Mouse (Mus musculus) v-Abl transformed pro-B cells (cell line): ENCODE data around the gene Il3.

Experiments used
- in situ Hi-C, 2 experiments: fragments of 400-800 bp; cut with MboI; formaldehyde crosslinking; loops; one replicate each; pipeline ENCODE4 v1.15.1; 2025; ENCODE audit not compliant: unreplicated experiment in 2 of 2

The Il3 gene

DNA sequence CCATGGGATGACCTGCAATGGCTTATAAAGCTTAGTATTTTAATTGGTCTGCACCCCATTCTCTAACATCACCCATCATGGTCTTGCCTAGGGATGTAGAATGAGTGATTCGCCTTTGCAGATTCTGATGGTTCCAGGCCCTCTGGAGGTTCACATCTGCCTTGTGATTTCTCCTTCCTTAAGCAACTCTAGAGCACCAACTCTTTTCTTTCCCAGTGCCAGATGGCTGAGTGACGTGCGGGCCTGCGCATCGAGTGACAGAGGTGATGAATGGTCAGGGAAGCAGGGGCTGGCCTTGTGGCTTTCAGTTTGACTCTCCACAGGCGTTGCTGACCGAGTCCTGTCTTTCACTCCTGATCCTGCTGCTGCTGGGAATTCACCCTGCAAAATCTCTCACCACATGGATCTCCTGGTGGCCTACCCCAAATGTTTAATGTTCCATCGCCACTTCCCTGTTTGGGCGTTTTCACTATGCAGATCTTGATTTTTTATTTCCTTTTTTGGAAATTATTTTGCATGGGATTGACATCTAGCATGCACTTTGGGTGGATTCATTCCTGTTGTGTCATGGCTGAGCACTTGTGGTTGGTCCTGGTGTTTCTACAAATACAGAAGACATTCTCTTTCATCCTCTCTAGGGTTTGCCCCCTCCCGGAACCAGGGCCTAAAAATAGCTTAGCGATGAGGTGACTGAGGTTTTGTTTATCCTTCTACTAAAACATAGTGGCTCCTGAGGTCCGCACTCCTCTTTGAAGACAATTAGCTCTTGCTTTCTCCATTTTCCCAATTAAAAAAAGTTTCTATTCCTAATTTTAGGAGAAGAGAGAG, 27.1 kb upstream of the Il3 start:
- in situ Hi-C loops = no loop called here

- in situ Hi-C loops = no loop called here
Observed at GRCm38 (mm10) chr11:54292163-54292562, 25.1 kb upstream of the Il3 start.

DNA sequence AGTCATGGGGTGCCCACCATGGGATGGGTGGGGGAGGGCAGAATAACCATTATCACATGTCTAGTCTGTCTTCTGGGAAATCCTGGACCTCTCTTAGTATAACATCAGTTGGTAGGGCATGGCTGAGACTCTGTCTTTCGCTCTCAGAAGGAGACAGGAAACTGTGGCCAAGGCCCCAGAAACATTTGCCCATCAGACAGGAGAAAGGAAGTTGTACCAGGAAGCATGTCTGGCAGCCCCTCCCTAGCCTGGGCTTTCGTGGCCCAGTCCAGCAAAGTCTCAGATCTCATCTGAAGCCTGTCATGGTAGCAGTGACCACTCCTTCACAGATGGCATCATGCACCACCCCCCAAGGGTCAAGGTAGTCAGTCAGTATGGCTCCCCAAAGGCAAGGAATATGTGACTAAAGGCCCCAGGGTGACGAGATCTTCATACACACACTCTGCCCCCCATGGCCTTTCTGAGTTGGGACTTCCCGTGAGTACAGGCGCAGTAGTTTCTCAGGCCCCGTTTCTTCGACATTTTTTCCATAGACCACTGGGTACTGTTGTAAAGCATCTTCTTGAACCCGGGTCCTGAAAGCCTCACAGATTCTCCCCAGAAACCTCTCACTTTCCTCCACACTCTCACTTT, 20.9 kb upstream of the Il3 start:
- in situ Hi-C loops = no loop called here

- in situ Hi-C loops = loop anchor here in 1 of 2 experiments (25.0 kb wide), 2 partner anchors 534 to 809 kb away; partner anchors contain the start of genes Gm10447, Gm9837 and Shroom1
Observed at GRCm38 (mm10) chr11:54271437-54271949, 4.4 kb upstream of the Il3 start.

GRCm38 (mm10) chr11:54269191-54269896, 2.3 kb upstream of the Il3 start:
- in situ Hi-C loops = loop anchor here in 1 of 2 experiments (25.0 kb wide), 2 partner anchors 532 to 807 kb away; partner anchors contain the start of genes Gm10447, Gm9837 and Shroom1

GRCm38 (mm10) chr11:54264542-54264941, 2.5 kb downstream of the Il3 start:
- in situ Hi-C loops = loop anchor here in 1 of 2 experiments (25.0 kb wide), 2 partner anchors 527 to 802 kb away; partner anchors contain the start of genes Gm10447, Gm9837 and Shroom1

- in situ Hi-C loops = loop anchor here in 1 of 2 experiments (25.0 kb wide), 2 partner anchors 526 to 801 kb away; partner anchors contain the start of genes Gm10447, Gm9837 and Shroom1
Observed at GRCm38 (mm10) chr11:54263405-54264031, 3.6 kb downstream of the Il3 start.

GRCm38 (mm10) chr11:54256624-54257376, 10.3 kb downstream of the Il3 start:
- in situ Hi-C loops = loop anchor here in 1 of 2 experiments (5.0 to 25.0 kb wide), 5 partner anchors 114 to 794 kb away; partner anchors contain the start of genes Gm10447, Gm9837 and Shroom1

- in situ Hi-C loops = loop anchor here in 1 of 2 experiments (25.0 kb wide), 2 partner anchors 517 to 792 kb away; partner anchors contain the start of genes Gm10447, Gm9837 and Shroom1
Observed at GRCm38 (mm10) chr11:54254114-54254513, 13.0 kb downstream of the Il3 start.

GRCm38 (mm10) chr11:54250575-54250974, 16.5 kb downstream of the Il3 start:
- in situ Hi-C loops = loop anchor here in 1 of 2 experiments (25.0 kb wide), 2 partner anchors 513 to 788 kb away; partner anchors contain the start of genes Gm10447, Gm9837 and Shroom1

- in situ Hi-C loops = loop anchor here in 1 of 2 experiments (25.0 kb wide), 2 partner anchors 512 to 787 kb away; partner anchors contain the start of genes Gm10447, Gm9837 and Shroom1
Observed at GRCm38 (mm10) chr11:54249748-54250147, 17.3 kb downstream of the Il3 start.

DNA sequence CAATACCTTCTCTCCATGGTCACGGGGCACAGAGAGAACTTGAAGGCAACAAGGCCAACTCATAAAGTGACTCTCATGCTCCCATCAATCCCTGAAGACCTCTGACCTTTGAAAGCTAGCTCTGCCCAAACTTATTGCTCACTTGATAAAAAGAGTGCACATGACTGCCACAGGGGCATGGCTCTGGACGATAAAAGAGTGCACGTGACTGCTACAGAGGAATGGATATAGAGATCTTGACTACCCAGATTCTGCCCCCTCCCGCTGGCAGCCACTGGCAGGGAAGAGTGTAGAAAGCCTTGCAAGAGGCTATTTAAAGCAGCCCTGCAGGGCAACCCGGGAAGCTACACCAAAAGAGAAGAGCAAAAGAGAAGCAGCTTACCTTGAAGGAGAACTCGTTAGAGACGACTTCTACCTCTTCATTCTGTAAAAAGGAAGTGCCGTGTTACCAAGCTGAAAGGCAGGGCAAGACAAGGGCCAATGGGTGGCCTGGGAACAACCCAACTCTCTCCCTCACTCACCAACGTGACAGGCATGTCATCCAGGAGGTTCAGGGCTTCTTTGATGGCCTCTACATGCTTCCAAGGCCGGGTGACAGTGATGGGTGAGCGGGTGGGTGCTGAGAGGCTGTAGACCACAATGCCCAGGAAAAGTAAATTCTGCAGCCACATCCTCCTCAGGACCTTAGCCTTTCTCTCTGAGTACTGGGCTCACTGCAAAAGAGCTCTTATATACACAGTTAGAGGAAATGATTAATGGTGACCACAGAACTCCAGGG, 17.9 kb downstream of the Il3 start, which contains the start of gene Csf2:
TSS of gene Csf2 (minus strand) at position 728 of the 778 bp plus-strand sequence.
- in situ Hi-C loops = no loop called here

DNA sequence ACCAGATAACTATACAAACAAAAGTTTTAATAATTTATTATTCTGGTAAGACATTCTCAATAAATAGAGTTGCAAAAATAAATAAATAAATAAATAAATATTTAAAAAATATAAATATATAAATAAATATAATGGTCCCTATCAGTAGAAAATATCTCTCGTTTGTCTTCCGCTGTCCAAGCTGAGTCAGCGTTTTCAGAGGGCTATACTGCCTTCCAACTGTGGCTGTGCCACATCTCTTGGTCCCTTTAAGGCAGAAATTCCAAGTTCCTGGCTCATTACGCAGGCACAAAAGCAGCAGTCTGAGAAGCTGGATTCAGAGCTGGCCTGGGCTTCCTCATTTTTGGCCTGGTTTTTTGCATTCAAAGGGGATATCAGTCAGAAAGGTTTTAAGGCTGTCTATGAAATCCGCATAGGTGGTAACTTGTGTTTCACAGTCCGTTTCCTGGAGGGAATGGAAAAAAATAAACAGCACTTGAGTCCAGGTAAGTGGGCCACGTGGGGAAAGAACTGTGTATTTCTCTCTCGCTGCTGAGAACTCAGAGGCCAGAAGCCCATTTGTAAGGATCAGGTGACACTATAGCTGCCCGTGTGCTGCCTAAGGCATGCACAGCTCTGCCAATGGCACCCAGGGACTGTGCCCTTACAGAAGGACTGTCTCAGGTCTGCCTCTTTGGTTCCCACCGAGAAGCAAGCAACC, 19.7 kb downstream of the Il3 start:
- in situ Hi-C loops = no loop called here

GRCm38 (mm10) chr11:54244465-54244864, 22.6 kb downstream of the Il3 start:
- in situ Hi-C loops = no loop called here

GRCm38 (mm10) chr11:54242494-54242893, 24.6 kb downstream of the Il3 start:
- in situ Hi-C loops = no loop called here

GRCm38 (mm10) chr11:54236939-54237338, 30.1 kb downstream of the Il3 start:
- in situ Hi-C loops = no loop called here

- in situ Hi-C loops = no loop called here
Observed at GRCm38 (mm10) chr11:54227478-54227877, 39.6 kb downstream of the Il3 start.
